Mouse (Mus musculus) ES-E14 (cell line): Measurements from ENCODE around the gene Hist1h4i. TPM values are rescaled to one million over a fixed set of nuclear protein-coding genes. Genes with fewer than 3 reads are reported as not detected.
"Not testable (repeated sequence)": the region's sequence is repeated elsewhere in the genome, so short reads cannot be mapped to it uniquely, and the experiment has no call there.

Source experiments
- DNase-seq: peaks from one replicate; pipeline ENCODE4 v3.0.0-alpha.2; 2013; ENCODE audit warnings: low read depth, low spot score
- H3K27ac ChIP-seq: 2 replicates; pipeline ENCODE4 v1.5.1; 2012; ENCODE audit warnings: low read depth, mild to moderate bottlenecking, low read length, moderate library complexity, mixed read lengths; ENCODE audit not compliant: poor library complexity, insufficient read depth, severe bottlenecking
- H3K36me3 ChIP-seq: 2 replicates; pipeline ENCODE4 v1.6.1; 2012; ENCODE audit warnings: mild to moderate bottlenecking, low read length, moderate library complexity, mixed read lengths; ENCODE audit not compliant: control insufficient read depth, poor library complexity, insufficient read depth, severe bottlenecking
- H3K4me1 ChIP-seq, 2 experiments: fragments of 150-350 bp in 1 of 2; sonication (generic) in 1 of 2; 2 replicates each; pipeline ENCODE4 v1.6.1; 2012; ENCODE audit warnings: low read length in 2 of 2, mild to moderate bottlenecking in 1 of 2, mixed read lengths in 1 of 2; ENCODE audit not compliant: control insufficient read depth in 2 of 2, insufficient read depth in 2 of 2, poor library complexity in 1 of 2
- H3K4me3 ChIP-seq, 2 experiments: fragments of 150-350 bp in 1 of 2; sonication (generic) in 1 of 2; 2 replicates each; pipeline ENCODE4 v1.5.1; 2012; ENCODE audit warnings: low read length in 2 of 2, low read depth in 1 of 2, mild to moderate bottlenecking in 1 of 2, mixed read lengths in 1 of 2; ENCODE audit not compliant: insufficient read depth in 1 of 2, poor library complexity in 1 of 2, severe bottlenecking in 1 of 2
- H3K9ac ChIP-seq: 2 replicates; pipeline ENCODE4 v1.6.1; 2012; ENCODE audit warnings: low read depth, mild to moderate bottlenecking, low read length, mixed read lengths; ENCODE audit not compliant: poor library complexity, insufficient read depth, severe bottlenecking
- H3K9me3 ChIP-seq: fragments of 150-350 bp; sonication (generic); 2 replicates; pipeline ENCODE4 v1.6.1; 2012; ENCODE audit warnings: low read depth, mild to moderate bottlenecking, low read length; ENCODE audit not compliant: control insufficient read depth, insufficient read depth
- CHD2 ChIP-seq: IDR thresholded peaks from 2 replicates; pipeline ENCODE4 v1.6.1; 2014; ENCODE audit warnings: mild to moderate bottlenecking, low read depth, low read length, inconsistent platforms
- HCFC1 ChIP-seq: IDR thresholded peaks from 2 replicates; pipeline ENCODE4 v1.6.1; 2012; ENCODE audit warnings: low read length, inconsistent platforms, borderline replicate concordance; ENCODE audit not compliant: insufficient read depth
- MAFK ChIP-seq: IDR thresholded peaks from 2 replicates; pipeline ENCODE4 v1.6.1; 2014; ENCODE audit warnings: mild to moderate bottlenecking, low read depth, low read length, inconsistent platforms; ENCODE audit not compliant: insufficient read depth
- ZC3H11A ChIP-seq: IDR thresholded peaks from 2 replicates; pipeline ENCODE4 v1.6.1; 2012; ENCODE audit warnings: low read depth, mild to moderate bottlenecking, inconsistent platforms, low read length, borderline replicate concordance
- ZNF384 ChIP-seq: IDR thresholded peaks from 2 replicates; pipeline ENCODE4 v1.6.1; 2012; ENCODE audit warnings: low read depth, low read length, inconsistent platforms
- in situ Hi-C, 2 experiments: fragments of 600-800 bp; cut with MboI; formaldehyde crosslinking; loops; one replicate each; pipeline ENCODE4 v1.15.1; 2025; ENCODE audit warnings: low sequenced_read_pairs in 2 of 2, inconsistent platforms in 1 of 2; ENCODE audit not compliant: unreplicated experiment in 2 of 2
- total RNA-seq: library from RNA; depleted of rRNA; stranded (reverse); fragments of 300-350 nt; gene quantifications from 2 replicates; pipeline ENCODE4 v1.2.3, GENCODE M21; 2012

Gene Hist1h4i
- total RNA-seq, 1 experiment, result 814 TPM

DNA sequence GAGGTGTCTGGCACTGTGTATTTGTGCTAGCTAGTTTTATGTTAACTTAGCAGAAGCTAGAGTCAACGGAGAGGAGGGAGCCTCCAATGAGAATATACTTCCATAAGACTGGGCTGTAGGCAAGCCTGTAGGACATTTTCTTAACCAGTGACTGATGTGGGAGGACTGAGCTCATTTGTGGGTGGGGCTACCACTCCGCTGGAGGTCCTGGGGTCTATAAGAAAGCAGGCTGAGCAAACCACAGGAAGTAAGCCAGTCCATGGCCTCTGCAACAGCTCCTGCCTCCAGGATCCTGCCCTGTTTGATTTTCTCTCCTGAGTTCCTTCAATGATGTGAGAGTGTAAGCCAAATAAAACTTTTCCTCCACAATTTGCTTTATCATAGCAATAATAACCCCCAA lies 4.1 kb upstream of the Hist1h4i start:
- in situ Hi-C loops, result loop anchor here (25.0 kb wide), 6 partner anchors 308 to 1717 kb away; partner anchors contain the start of genes Abt1 (in 1 of the 2), Hist1h1a (in 1 of the 2), Hist1h1d (in 1 of the 2) and Hist1h1t (in 1 of the 2)
- no peaks in the 10 kb centered on the region for H3K36me3 ChIP-seq
- no peak overlapping the region for H3K27ac ChIP-seq
- H3K4me1 ChIP-seq, result no peaks in the 10 kb centered on the region
- no peaks in the 10 kb centered on the region for H3K9me3 ChIP-seq
- H3K9ac ChIP-seq, result no peak overlapping the region
- no peak for TF ChIP-seq ZNF384
- TF ChIP-seq ZC3H11A, result no peak
- TF ChIP-seq MAFK, result no peak
- TF ChIP-seq HCFC1, result no peak
- no peak for TF ChIP-seq CHD2
- no peak for DNase-seq
- H3K4me3 ChIP-seq, result no peak overlapping the region

- Histone ChIP-seq H3K9ac (no peak overlapping the region), H3K4me1 (no peaks in the 10 kb centered on the region), H3K4me3 (no peak overlapping the region), H3K27ac (no peak overlapping the region), H3K36me3 (no peaks in the 10 kb centered on the region), H3K9me3 (no peaks in the 10 kb centered on the region)
- in situ Hi-C loops, result loop anchor here (25.0 kb wide), 6 partner anchors 307 to 1718 kb away; partner anchors contain the start of genes Abt1 (in 1 of the 2), Hist1h1a (in 1 of the 2), Hist1h1d (in 1 of the 2) and Hist1h1t (in 1 of the 2)
- TF ChIP-seq ZNF384, result no peak
- no peak for DNase-seq
Measured at GRCm38 (mm10) chr13:22044432-22045155, 3.4 kb upstream of the Hist1h4i start.

GRCm38 (mm10) chr13:22043503-22044431 lies 2.6 kb upstream of the Hist1h4i start:
- Histone ChIP-seq H3K9ac (peak overlapping the region; percentile 56; the same call in 1 of the 2 replicates), H3K4me1 (no peaks in the 10 kb centered on the region), H3K36me3 (no peaks in the 10 kb centered on the region), H3K9me3 (no peaks in the 10 kb centered on the region), H3K4me3 (peak overlapping the region; percentile 30 to 47), H3K27ac (no peak overlapping the region; the same call in 1 of the 2 replicates)
- no peak for TF ChIP-seq ZC3H11A
- no peak for TF ChIP-seq CHD2
- no peak for TF ChIP-seq ZNF384
- no peak for TF ChIP-seq HCFC1
- in situ Hi-C loops, result loop anchor here (25.0 kb wide), 6 partner anchors 306 to 1719 kb away; partner anchors contain the start of genes Abt1 (in 1 of the 2), Hist1h1a (in 1 of the 2), Hist1h1d (in 1 of the 2) and Hist1h1t (in 1 of the 2)
- DNase-seq, result no peak

DNA sequence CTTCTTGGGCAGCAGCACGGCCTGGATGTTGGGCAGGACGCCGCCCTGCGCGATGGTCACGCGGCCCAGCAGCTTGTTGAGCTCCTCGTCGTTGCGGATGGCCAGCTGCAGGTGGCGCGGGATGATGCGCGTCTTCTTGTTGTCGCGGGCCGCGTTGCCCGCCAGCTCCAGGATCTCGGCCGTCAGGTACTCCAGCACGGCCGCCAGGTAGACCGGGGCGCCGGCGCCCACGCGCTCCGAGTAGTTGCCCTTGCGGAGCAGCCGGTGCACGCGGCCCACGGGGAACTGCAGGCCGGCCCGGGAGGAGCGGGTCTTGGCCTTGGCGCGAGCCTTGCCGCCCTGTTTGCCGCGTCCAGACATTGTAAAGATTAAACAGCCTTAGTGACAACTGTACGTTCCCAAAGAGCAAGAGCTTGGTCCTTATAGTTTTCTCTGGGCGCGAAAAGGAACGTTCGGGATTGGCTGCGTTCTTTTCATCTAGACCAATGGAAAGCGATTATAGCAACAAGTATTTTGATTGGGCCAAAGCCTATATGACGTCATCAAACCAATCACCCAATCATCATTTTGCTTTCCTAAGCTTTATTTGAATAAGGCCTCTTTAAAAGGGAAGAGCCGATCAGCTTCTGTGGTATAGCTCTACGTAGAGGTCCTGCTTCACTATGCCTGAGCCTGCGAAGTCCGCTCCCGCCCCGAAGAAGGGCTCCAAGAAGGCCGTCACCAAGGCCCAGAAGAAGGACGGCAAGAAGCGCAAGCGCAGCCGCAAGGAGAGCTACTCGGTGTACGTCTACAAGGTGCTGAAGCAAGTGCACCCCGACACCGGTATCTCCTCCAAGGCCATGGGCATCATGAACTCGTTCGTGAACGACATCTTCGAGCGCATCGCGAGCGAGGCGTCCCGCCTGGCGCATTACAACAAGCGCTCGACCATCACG lies 1.7 kb upstream of the Hist1h4i start, which contains the start of the genes Hist1h2ag and Hist1h2bj:
Gene Hist1h2ag (minus strand): TSS at position 377 of the 935 bp plus-strand sequence.
Gene Hist1h2bj (plus strand): TSS at position 647 of the 935 bp plus-strand sequence.
- in situ Hi-C loops, result loop anchor here (25.0 kb wide), 6 partner anchors 306 to 1719 kb away; partner anchors contain the start of genes Abt1 (in 1 of the 2), Hist1h1a (in 1 of the 2), Hist1h1d (in 1 of the 2) and Hist1h1t (in 1 of the 2)
- H3K9me3 ChIP-seq, H3K4me1 ChIP-seq, H3K36me3 ChIP-seq: not testable (repeated sequence)
- DNase-seq, result peak; percentile 99
- Histone ChIP-seq H3K27ac (peak within 1 kb of the TSS; percentile 92), H3K4me3 (peak within 1 kb of the TSS; percentile 30 to 78), H3K9ac (peak within 1 kb of the TSS; percentile 92)
